Mouse (Mus musculus) liver, embryonic 14.5 days (tissue): ENCODE results near the gene 2900026A02Rik.

Source experiments
- CTCF ChIP-seq: IDR thresholded peaks from 2 replicates; pipeline ENCODE4 v1.5.1; 2016; ENCODE audit warnings: antibody characterized with exemption, low read depth, control low read depth
- EP300 ChIP-seq: IDR thresholded peaks from 2 replicates; pipeline ENCODE4 v1.6.1; 2016; ENCODE audit warnings: antibody characterized with exemption, low read depth

GRCm38 (mm10) chr5:113101457-113101856, 119.6 kb downstream of the 2900026A02Rik start:
- no peak for TF ChIP-seq CTCF
- no peak for TF ChIP-seq EP300
